ENCODE assay signal across 8 mouse cellular contexts in the genomic region with DNA sequence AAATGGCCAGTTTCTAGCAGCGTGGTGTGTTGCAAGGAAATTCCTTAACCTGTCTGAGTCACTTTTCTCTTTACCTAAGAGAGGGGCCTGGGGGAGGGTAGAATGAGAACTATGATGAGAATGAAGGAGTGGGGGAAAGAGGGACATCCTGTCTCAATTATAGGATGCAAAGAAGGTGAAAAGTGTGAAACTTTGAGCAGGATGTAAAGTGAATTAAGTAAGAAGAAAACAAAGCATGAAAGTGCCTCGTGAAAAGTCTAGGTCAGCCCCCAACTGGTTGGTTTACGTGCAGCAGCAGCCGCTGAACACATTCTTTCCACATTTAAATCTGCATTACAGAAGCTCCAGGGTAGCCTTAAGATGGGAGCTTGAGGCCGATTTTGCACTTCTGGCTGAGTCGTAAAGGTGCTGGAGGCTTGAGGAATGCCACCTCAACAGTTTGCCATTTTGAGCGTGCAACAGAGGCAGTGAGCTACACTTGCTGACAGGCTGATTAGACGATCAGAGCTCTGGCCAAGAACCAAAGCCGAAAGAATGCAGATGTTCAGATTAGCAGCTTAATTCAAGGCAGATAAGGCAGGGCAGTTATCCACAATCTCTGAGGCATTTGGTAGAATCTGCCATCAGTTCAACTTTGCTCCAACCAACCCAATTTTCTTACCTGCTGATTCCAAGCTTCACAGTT. TPM values are rescaled to one million over a fixed set of nuclear protein-coding genes. Genes with fewer than 3 reads are reported as not detected.
DNase-seq lines count a peak whose midpoint lies in the region; ATAC-seq lines count a peak whose summit lies in the region.
"Had no signal": no experiment of that assay in that cellular context is flagged by ENCODE, and none has a peak within 500 bp of the region (broad histone marks: within the 10 kb centered on the region; RNA-seq: fewer than 3 reads in every experiment).

No protein-coding gene starts in this region.

- peak overlapping the region; percentile 33 for H3K4me3 ChIP-seq in heart, embryonic 16.5 days (ENCODE audit: low read length)

- no peaks in the 10 kb centered on the region for H3K36me3 ChIP-seq in heart, embryonic 16.5 days (ENCODE audit: control insufficient read depth, insufficient read depth)

- H3K4me1 ChIP-seq in heart, embryonic 16.5 days (ENCODE audit: control insufficient read depth, insufficient read depth, low read length), result 0 out of 2 replicates have a peak, but pooled peaks cover 2% of the 10 kb centered on the region

- peak; percentile 17 for DNase-seq in CD4-positive helper T cell, adult 2 months (ENCODE audit: low read depth, low spot score)
- peak; percentile 0 for DNase-seq in lung, postnatal 14 days
- DNase-seq in layer of hippocampus, adult 11-12 months (ENCODE audit: low spot score), result no peak
- no peak for DNase-seq in layer of hippocampus, adult 18-20 months (ENCODE audit: low spot score in 2 of 2)
- DNase-seq in right cerebral cortex, postnatal 14 days, result no peak

- H3K4me2 ChIP-seq in heart, embryonic 16.5 days (ENCODE audit: low read depth, low read length), result peak overlapping the region; percentile 52

- no peak overlapping the region; the same call in 1 of the 2 replicates for H3K9ac ChIP-seq in heart, embryonic 16.5 days (ENCODE audit: low read length)

- peak overlapping the region; percentile 42 for H3K27ac ChIP-seq in heart, embryonic 16.5 days (ENCODE audit: low read length)

- H3K27me3 ChIP-seq in heart, embryonic 16.5 days (ENCODE audit: control insufficient read depth, insufficient read depth, low read length), result no peaks in the 10 kb centered on the region

- no peaks in the 10 kb centered on the region for H3K9me3 ChIP-seq in heart, embryonic 16.5 days (replicated peaks; ENCODE audit: control insufficient read depth, low read length)

- WGBS in heart, embryonic 16.5 days, result 13% methylated on average over 9 of the region's 9 CpGs

- ATAC-seq in CD4-positive, CD25-positive, alpha-beta regulatory T cell, adult 4 months, result peak; percentile 60
- no peak for ATAC-seq in heart, embryonic 16.5 days (replicated peaks; ENCODE audit: extremely low read depth, insufficient read depth, low FRiP score)

RNA-seq across cellular contexts. Expression of a gene that starts 0.8 kb away (rescaled TPM):
- 1 to 10 TPM; 1.5 to 3.0 TPM for polyA plus RNA-seq in CD4-positive, CD25-positive, alpha-beta regulatory T cell, adult 4 months (2017; shearing (Covaris generic))
- polyA plus RNA-seq in heart, embryonic 16.5 days (2015; fragmentation: Nextera tagmentation; extraction: Ambion mirVana), result 2.7 and 2.8 TPM in 2 replicates
- under 1 TPM; 0.64 to 0.94 TPM for total RNA-seq in layer of hippocampus, adult 18-20 months (2021)

RNA-seq across cellular contexts. Expression of a gene that starts 19.7 kb away (rescaled TPM):
- 1 to 10 TPM; 1.5 to 1.7 TPM for polyA plus RNA-seq in CD4-positive, CD25-positive, alpha-beta regulatory T cell, adult 4 months (2017; shearing (Covaris generic))
- polyA plus RNA-seq in heart, embryonic 16.5 days (2015; fragmentation: Nextera tagmentation; extraction: Ambion mirVana), result not detected in 2 replicates
- under 1 TPM in 1 of 2 experiments, not detected in 1; 0.30 TPM for total RNA-seq in layer of hippocampus, adult 18-20 months (2021)
- total RNA-seq: heart, adult 18-20 months had no signal

Comparison
In these comparisons a context has a peak if more than half of its experiments do, and no peak if none do; other contexts are left out.
1. DNase-seq: peak in CD4-positive helper T cell, adult 2 months (single experiment) and lung, postnatal 14 days (single experiment); none in layer of hippocampus, adult 11-12 months (single experiment), layer of hippocampus, adult 18-20 months (0 of 2) and right cerebral cortex, postnatal 14 days (single experiment).